Mouse (Mus musculus): Measurements from ENCODE around the gene Rbm42. TPM values are rescaled to one million over a fixed set of nuclear protein-coding genes. Genes with fewer than 3 reads are reported as not detected.

Rbm42 gene
- 24.9 and 25.2 TPM in 2 replicates for polyA plus RNA-seq (2011; ENCODE audit: insufficient read depth, insufficient read length, low replicate concordance, missing spikeins)

- H3K4me1 ChIP-seq (ENCODE audit: control insufficient read depth, insufficient read depth, low read length) = no peaks in the 10 kb centered on the region
- 3% methylated on average over 59 of the region's 59 CpGs for WGBS
- TF ChIP-seq POLR2A (IDR thresholded peaks at IDR 0.05; ENCODE audit: borderline replicate concordance, control insufficient read depth, low read depth, low read length) (peak; percentile 79; the same call in 1 of the 2 replicates), CTCF (IDR thresholded peaks at IDR 0.05; ENCODE audit: control insufficient read depth, insufficient read depth, low read length) (no peak)
- H3K4me3 ChIP-seq (replicated peaks; ENCODE audit: control insufficient read depth, low read depth, low read length) = peak within 1 kb of the TSS; percentile 85
- H3K27ac ChIP-seq (ENCODE audit: control insufficient read depth, insufficient read depth, low read depth, low read length, poor library complexity) = peak within 1 kb of the TSS; percentile 38
Observed at GRCm38 (mm10) chr7:30649591-30650540, at the start of gene Rbm42. Gene Rbm42, minus strand, starts transcription at chr7:30650317.

- TF ChIP-seq CTCF (IDR thresholded peaks at IDR 0.05; ENCODE audit: control insufficient read depth, insufficient read depth, low read length) = no peak
- WGBS = 46% methylated on average over 9 of the region's 9 CpGs
- Histone ChIP-seq H3K4me3 (replicated peaks; ENCODE audit: control insufficient read depth, low read depth, low read length) (no peak within 1 kb of the TSS), H3K27ac (ENCODE audit: control insufficient read depth, insufficient read depth, low read depth, low read length, poor library complexity) (peak within 1 kb of the TSS; percentile 52; the same call in 1 of the 2 replicates), H3K4me1 (ENCODE audit: control insufficient read depth, insufficient read depth, low read length) (peaks cover 2% of the 10 kb centered on the region; the same call in 1 of the 2 replicates)
Observed at GRCm38 (mm10) chr7:30698589-30698988, 48.5 kb upstream of the Rbm42 start, which contains the start of gene 2200002J24Rik. Gene 2200002J24Rik, plus strand, starts transcription at chr7:30698926.

DNA sequence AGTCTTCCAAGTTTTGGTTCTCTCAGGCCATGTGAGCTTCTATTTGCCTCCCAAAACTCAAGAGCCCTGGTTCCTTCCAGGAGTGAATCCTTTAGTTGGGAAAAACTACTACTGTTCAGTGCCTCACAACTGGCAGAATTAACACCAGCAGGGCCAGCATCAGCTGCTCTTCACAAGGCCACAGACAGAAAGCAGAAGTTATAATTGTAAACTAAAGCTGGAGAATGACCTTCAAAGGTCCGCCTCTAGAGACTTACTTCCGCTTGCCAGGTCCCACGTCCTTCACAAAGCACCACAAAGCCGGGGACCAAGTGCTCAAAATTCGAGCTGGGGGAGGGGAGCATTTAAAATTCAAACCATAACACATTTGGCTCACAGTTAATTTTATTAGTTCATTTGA is 48.0 kb upstream of the Rbm42 start:
- WGBS = 3% methylated on average over 5 of the region's 5 CpGs
- Histone ChIP-seq H3K4me1 (ENCODE audit: control insufficient read depth, insufficient read depth, low read length) (peaks cover 2% of the 10 kb centered on the region; the same call in 1 of the 2 replicates), H3K27ac (ENCODE audit: control insufficient read depth, insufficient read depth, low read depth, low read length, poor library complexity) (peak overlapping the region; percentile 52; the same call in 1 of the 2 replicates), H3K4me3 (replicated peaks; ENCODE audit: control insufficient read depth, low read depth, low read length) (no peak overlapping the region)
- no peak for TF ChIP-seq POLR2A (IDR thresholded peaks at IDR 0.05; ENCODE audit: borderline replicate concordance, control insufficient read depth, low read depth, low read length)
- no peak for TF ChIP-seq CTCF (IDR thresholded peaks at IDR 0.05; ENCODE audit: control insufficient read depth, insufficient read depth, low read length)

- TF ChIP-seq POLR2A (IDR thresholded peaks at IDR 0.05; ENCODE audit: borderline replicate concordance, control insufficient read depth, low read depth, low read length) (no peak), CTCF (IDR thresholded peaks at IDR 0.05; ENCODE audit: control insufficient read depth, insufficient read depth, low read length) (no peak)
- H3K4me3 ChIP-seq (replicated peaks; ENCODE audit: control insufficient read depth, low read depth, low read length) = no peak overlapping the region
- WGBS = 81% methylated on average over 6 of the region's 6 CpGs
Observed at GRCm38 (mm10) chr7:30688325-30688724, 38.2 kb upstream of the Rbm42 start.

GRCm38 (mm10) chr7:30683425-30683824 is 33.3 kb upstream of the Rbm42 start:
- no peak overlapping the region for H3K27ac ChIP-seq (ENCODE audit: control insufficient read depth, insufficient read depth, low read depth, low read length, poor library complexity)
- H3K4me1 ChIP-seq (ENCODE audit: control insufficient read depth, insufficient read depth, low read length) = no peaks in the 10 kb centered on the region; the same call in 1 of the 2 replicates
- WGBS = 22% methylated on average over 2 of the region's 2 CpGs
- TF ChIP-seq POLR2A (IDR thresholded peaks at IDR 0.05; ENCODE audit: borderline replicate concordance, control insufficient read depth, low read depth, low read length) (no peak), CTCF (IDR thresholded peaks at IDR 0.05; ENCODE audit: control insufficient read depth, insufficient read depth, low read length) (no peak)
- H3K4me3 ChIP-seq (replicated peaks; ENCODE audit: control insufficient read depth, low read depth, low read length) = no peak overlapping the region

More at GRCm38 (mm10) chr7:30688325-30688724, 38.2 kb upstream of the Rbm42 start:
- Histone ChIP-seq H3K27ac (ENCODE audit: control insufficient read depth, insufficient read depth, low read depth, low read length, poor library complexity) (no peak overlapping the region), H3K4me1 (ENCODE audit: control insufficient read depth, insufficient read depth, low read length) (no peaks in the 10 kb centered on the region; the same call in 1 of the 2 replicates)

DNA sequence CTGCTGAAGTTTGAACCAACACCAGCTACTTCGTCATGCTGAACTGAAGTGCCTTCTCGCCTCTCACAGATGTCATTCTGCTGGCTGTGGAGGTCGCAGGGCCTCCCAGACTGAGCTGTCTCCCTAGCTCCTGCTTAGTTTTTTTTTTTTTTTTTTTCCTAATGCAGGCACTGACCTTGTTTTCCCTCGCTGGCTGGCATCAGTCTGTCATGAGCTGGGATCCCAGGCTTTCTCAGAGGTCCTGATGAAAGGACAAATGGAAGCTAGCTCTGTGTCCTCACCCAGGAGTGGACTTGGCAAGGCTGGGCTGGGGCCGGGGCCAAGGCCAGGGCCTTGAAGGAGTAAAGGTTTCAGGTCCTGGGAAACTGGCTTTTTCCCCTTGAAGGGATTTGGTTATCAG is 31.8 kb upstream of the Rbm42 start:
- Histone ChIP-seq H3K4me1 (ENCODE audit: control insufficient read depth, insufficient read depth, low read length) (no peaks in the 10 kb centered on the region; the same call in 1 of the 2 replicates), H3K4me3 (replicated peaks; ENCODE audit: control insufficient read depth, low read depth, low read length) (no peak overlapping the region), H3K27ac (ENCODE audit: control insufficient read depth, insufficient read depth, low read depth, low read length, poor library complexity) (no peak overlapping the region)
- TF ChIP-seq CTCF (IDR thresholded peaks at IDR 0.05; ENCODE audit: control insufficient read depth, insufficient read depth, low read length) (no peak), POLR2A (IDR thresholded peaks at IDR 0.05; ENCODE audit: borderline replicate concordance, control insufficient read depth, low read depth, low read length) (no peak)
- WGBS = 73% methylated on average over 5 of the region's 5 CpGs

GRCm38 (mm10) chr7:30678263-30678975 is 28.3 kb upstream of the Rbm42 start:
- no peak overlapping the region for H3K4me3 ChIP-seq (replicated peaks; ENCODE audit: control insufficient read depth, low read depth, low read length)
- H3K4me1 ChIP-seq (ENCODE audit: control insufficient read depth, insufficient read depth, low read length) = no peaks in the 10 kb centered on the region; the same call in 1 of the 2 replicates
- H3K27ac ChIP-seq (ENCODE audit: control insufficient read depth, insufficient read depth, low read depth, low read length, poor library complexity) = no peak overlapping the region
- 71% methylated on average over 5 of the region's 5 CpGs for WGBS
- TF ChIP-seq POLR2A (IDR thresholded peaks at IDR 0.05; ENCODE audit: borderline replicate concordance, control insufficient read depth, low read depth, low read length) (no peak), CTCF (IDR thresholded peaks at IDR 0.05; ENCODE audit: control insufficient read depth, insufficient read depth, low read length) (no peak)

- Histone ChIP-seq H3K4me1 (ENCODE audit: control insufficient read depth, insufficient read depth, low read length) (no peaks in the 10 kb centered on the region), H3K27ac (ENCODE audit: control insufficient read depth, insufficient read depth, low read depth, low read length, poor library complexity) (no peak within 1 kb of the TSS), H3K4me3 (replicated peaks; ENCODE audit: control insufficient read depth, low read depth, low read length) (no peak within 1 kb of the TSS)
- WGBS = 64% methylated on average over 9 of the region's 9 CpGs
- no peak for TF ChIP-seq CTCF (IDR thresholded peaks at IDR 0.05; ENCODE audit: control insufficient read depth, insufficient read depth, low read length)
- no peak for TF ChIP-seq POLR2A (IDR thresholded peaks at IDR 0.05; ENCODE audit: borderline replicate concordance, control insufficient read depth, low read depth, low read length)
Observed at GRCm38 (mm10) chr7:30671480-30671879, 21.4 kb upstream of the Rbm42 start, which contains the start of gene Pmis2. Gene Pmis2, minus strand, starts transcription at chr7:30671605.

All from bone marrow, adult 2 months (tissue).